Mouse (Mus musculus) heart, postnatal 36 days (tissue): Measurements from ENCODE around the gene Atl1. TPM values are rescaled to one million over a fixed set of nuclear protein-coding genes. Genes with fewer than 3 reads are reported as not detected.

Source experiments
- DNase-seq, 2 experiments: peaks; one replicate each; pipeline ENCODE4 v3.0.0; 2021 to 2022
- intact Hi-C: fragments of 180-260 bp; cut with DNase I; formaldehyde crosslinking; loops from one replicate; pipeline ENCODE4 v1.15.1; 2025
- total RNA-seq, 2 experiments: library from RNA; stranded (reverse); gene quantifications; 2 replicates each; pipeline ENCODE4 v1.2.3; 2021

Atl1 gene
- 1 to 10 TPM; 4.3 to 4.7 TPM for total RNA-seq

- intact Hi-C loops: loop anchor here (1.0 to 5.0 kb wide), 3 partner anchors 70 to 158 kb away; no protein-coding TSS in a partner anchor
- DNase-seq: peak; percentile 87 to 91
Observed at GRCm38 (mm10) chr12:69892371-69893251, at the start of gene Atl1, which contains the start of gene Map4k5. Gene Atl1 (plus strand): TSS chr12:69892614. Gene Map4k5 (minus strand): TSS chr12:69893200.

- DNase-seq: no peak
- intact Hi-C loops: no loop called here
Observed at GRCm38 (mm10) chr12:69843531-69844445, 48.6 kb upstream of the Atl1 start.

GRCm38 (mm10) chr12:69845722-69846121 lies 46.7 kb upstream of the Atl1 start:
- DNase-seq: no peak
- intact Hi-C loops: no loop called here

- DNase-seq: no peak
- intact Hi-C loops: no loop called here
Observed at GRCm38 (mm10) chr12:69846499-69846898, 45.9 kb upstream of the Atl1 start.

GRCm38 (mm10) chr12:69848083-69848878 lies 44.1 kb upstream of the Atl1 start:
- intact Hi-C loops: no loop called here
- DNase-seq: no peak

- intact Hi-C loops: loop anchor here (2.0 kb wide), 1 partner anchor 39 kb away; no protein-coding TSS in a partner anchor
- DNase-seq: no peak
Observed at GRCm38 (mm10) chr12:69852288-69852687, 40.1 kb upstream of the Atl1 start.

GRCm38 (mm10) chr12:69853387-69853786 lies 39.0 kb upstream of the Atl1 start:
- intact Hi-C loops: loop anchor here (2.0 kb wide), 1 partner anchor 37 kb away; no protein-coding TSS in a partner anchor

GRCm38 (mm10) chr12:69853942-69854341 lies 38.5 kb upstream of the Atl1 start:
- intact Hi-C loops: loop anchor here (2.0 kb wide), 1 partner anchor 37 kb away; no protein-coding TSS in a partner anchor

More at GRCm38 (mm10) chr12:69853387-69853786, 39.0 kb upstream of the Atl1 start:
- DNase-seq: no peak

GRCm38 (mm10) chr12:69855641-69856300 lies 36.6 kb upstream of the Atl1 start:
- intact Hi-C loops: no loop called here
- DNase-seq: no peak

More at GRCm38 (mm10) chr12:69853942-69854341, 38.5 kb upstream of the Atl1 start:
- no peak for DNase-seq

GRCm38 (mm10) chr12:69856398-69856797 lies 36.0 kb upstream of the Atl1 start:
- intact Hi-C loops: no loop called here
- DNase-seq: no peak

GRCm38 (mm10) chr12:69857597-69857996 lies 34.8 kb upstream of the Atl1 start:
- intact Hi-C loops: no loop called here
- DNase-seq: no peak

GRCm38 (mm10) chr12:69858847-69859246 lies 33.6 kb upstream of the Atl1 start:
- intact Hi-C loops: no loop called here
- no peak for DNase-seq

GRCm38 (mm10) chr12:69863505-69863904 lies 28.9 kb upstream of the Atl1 start:
- no peak for DNase-seq
- intact Hi-C loops: no loop called here

- DNase-seq: no peak
- intact Hi-C loops: no loop called here
Observed at GRCm38 (mm10) chr12:69864164-69864692, 28.2 kb upstream of the Atl1 start.

- intact Hi-C loops: no loop called here
- DNase-seq: no peak
Observed at GRCm38 (mm10) chr12:69867338-69867737, 25.1 kb upstream of the Atl1 start.

- intact Hi-C loops: no loop called here
- DNase-seq: no peak
Observed at GRCm38 (mm10) chr12:69871632-69872031, 20.8 kb upstream of the Atl1 start.

- DNase-seq: no peak
- intact Hi-C loops: no loop called here
Observed at GRCm38 (mm10) chr12:69877842-69878363, 14.5 kb upstream of the Atl1 start.

GRCm38 (mm10) chr12:69879172-69879665 lies 13.2 kb upstream of the Atl1 start:
- no peak for DNase-seq
- intact Hi-C loops: no loop called here

- intact Hi-C loops: no loop called here
- no peak for DNase-seq
Observed at GRCm38 (mm10) chr12:69879739-69880138, 12.7 kb upstream of the Atl1 start.
